In genomic region chr4:124659251-124660217, GRCm38 (mm10) we compare ENCODE assay signal across 9 mouse cellular contexts. TPM values are rescaled to one million over a fixed set of nuclear protein-coding genes. Genes with fewer than 3 reads are reported as not detected.
DNase-seq lines count a peak whose midpoint lies in the region; ATAC-seq lines count a peak whose summit lies in the region.
"Had no signal": no experiment of that assay in that cellular context is flagged by ENCODE, and none has a peak within 500 bp of the region (broad histone marks: within the 10 kb centered on the region; RNA-seq: fewer than 3 reads in every experiment).

No protein-coding gene starts in this region.

- no peaks in the 10 kb centered on the region for H3K9me3 ChIP-seq in lung, embryonic 15.5 days
- H3K9me3 ChIP-seq in forebrain, embryonic 13.5 days (replicated peaks) = no peaks in the 10 kb centered on the region
- H3K9me3 ChIP-seq in limb, embryonic 11.5 days (ENCODE audit: control insufficient read depth, low read length) = no peaks in the 10 kb centered on the region
- H3K9me3 ChIP-seq in stomach, embryonic 15.5 days = no peaks in the 10 kb centered on the region

- no peak for ATAC-seq in lung, embryonic 15.5 days (ENCODE audit: borderline replicate concordance, extremely low read depth, low FRiP score, low TSS enrichment)
- ATAC-seq in forebrain, embryonic 13.5 days = no peak
- no peak for ATAC-seq in limb, embryonic 11.5 days (ENCODE audit: insufficient number of reproducible peaks, low FRiP score, low TSS enrichment, low read depth)
- no peak for ATAC-seq in stomach, embryonic 15.5 days (ENCODE audit: insufficient read depth, low FRiP score, low read depth)
- ATAC-seq in monocyte, adult 5-6 weeks (replicated peaks; ENCODE audit: insufficient number of reproducible peaks, low FRiP score, low TSS enrichment, poor library complexity, severe bottlenecking) = no peak

- no peak overlapping the region for H3K27ac ChIP-seq in lung, embryonic 15.5 days
- no peak overlapping the region for H3K27ac ChIP-seq in forebrain, embryonic 13.5 days
- H3K27ac ChIP-seq in limb, embryonic 11.5 days (replicated peaks; ENCODE audit: low read depth, low read length) = no peak overlapping the region
- no peak overlapping the region for H3K27ac ChIP-seq in stomach, embryonic 15.5 days

- 3% methylated on average over 68 of the region's 68 CpGs for WGBS in lung, embryonic 15.5 days
- 1% methylated on average over 65 of the region's 68 CpGs for WGBS in forebrain, embryonic 13.5 days
- WGBS in limb, embryonic 11.5 days = under 1% methylated on average over 68 of the region's 68 CpGs
- 2% methylated on average over 67 of the region's 68 CpGs for WGBS in stomach, embryonic 15.5 days

- peaks cover 34% of the 10 kb centered on the region for H3K4me1 ChIP-seq in lung, embryonic 15.5 days
- peaks cover 71% of the 10 kb centered on the region for H3K4me1 ChIP-seq in forebrain, embryonic 13.5 days
- peaks cover 11% of the 10 kb centered on the region; the same call in 1 of the 2 replicates for H3K4me1 ChIP-seq in limb, embryonic 11.5 days (ENCODE audit: control insufficient read depth, insufficient read depth, low read length)
- peaks cover 30% of the 10 kb centered on the region for H3K4me1 ChIP-seq in stomach, embryonic 15.5 days

- H3K36me3 ChIP-seq in lung, embryonic 15.5 days = no peaks in the 10 kb centered on the region
- no peaks in the 10 kb centered on the region for H3K36me3 ChIP-seq in forebrain, embryonic 13.5 days (ENCODE audit: poor library complexity, severe bottlenecking)
- H3K36me3 ChIP-seq in limb, embryonic 11.5 days (ENCODE audit: control insufficient read depth, insufficient read depth, low read length) = no peaks in the 10 kb centered on the region
- H3K36me3 ChIP-seq in stomach, embryonic 15.5 days = no peaks in the 10 kb centered on the region

- H3K4me3 ChIP-seq in lung, embryonic 15.5 days = peak overlapping the region; percentile 60
- peak overlapping the region; percentile 61 for H3K4me3 ChIP-seq in forebrain, embryonic 13.5 days
- H3K4me3 ChIP-seq in limb, embryonic 11.5 days (ENCODE audit: low read depth, low read length) = no peak overlapping the region; the same call in 1 of the 2 replicates
- peak overlapping the region; percentile 18 for H3K4me3 ChIP-seq in stomach, embryonic 15.5 days (replicated peaks)

- H3K9ac ChIP-seq in lung, embryonic 15.5 days = no peak overlapping the region
- peak overlapping the region; percentile 72 for H3K9ac ChIP-seq in forebrain, embryonic 13.5 days
- H3K9ac ChIP-seq in limb, embryonic 11.5 days (ENCODE audit: low read length) = no peak overlapping the region
- H3K9ac ChIP-seq in stomach, embryonic 15.5 days = no peak overlapping the region

- peaks cover 100% of the 10 kb centered on the region for H3K27me3 ChIP-seq in lung, embryonic 15.5 days
- peaks cover 87% of the 10 kb centered on the region for H3K27me3 ChIP-seq in forebrain, embryonic 13.5 days
- peaks cover 79% of the 10 kb centered on the region for H3K27me3 ChIP-seq in limb, embryonic 11.5 days (ENCODE audit: control insufficient read depth, insufficient read depth, low read length)
- H3K27me3 ChIP-seq in stomach, embryonic 15.5 days (replicated peaks) = peaks cover 88% of the 10 kb centered on the region

- peak overlapping the region; percentile 97 for H3K4me2 ChIP-seq in lung, embryonic 15.5 days
- H3K4me2 ChIP-seq in forebrain, embryonic 13.5 days = peak overlapping the region; percentile 88
- peak overlapping the region; percentile 24; the same call in 1 of the 2 replicates for H3K4me2 ChIP-seq in limb, embryonic 11.5 days (ENCODE audit: low read depth, severe bottlenecking)
- H3K4me2 ChIP-seq in stomach, embryonic 15.5 days = peak overlapping the region; percentile 98

- DNase-seq in lung, adult 18-20 months = no peak
- peak; percentile 64 for DNase-seq in limb, embryonic 11.5 days (ENCODE audit: low spot score)
- no peak for DNase-seq in cerebellum, adult 11-12 months
- no peak for DNase-seq in thymus, postnatal 14 days

RNA-seq across cellular contexts. Expression of gene Pou3f1, which starts 2.9 kb away (rescaled TPM):
- 0.06 and 0.14 TPM in 2 replicates for polyA plus RNA-seq in lung, embryonic 15.5 days (2015; fragmentation: Nextera tagmentation; extraction: Ambion mirVana)
- 12.0 and 13.2 TPM in 2 replicates for polyA plus RNA-seq in forebrain, embryonic 13.5 days (2015; fragmentation: Nextera tagmentation; extraction: Ambion mirVana)
- 0.27 and 0.60 TPM in 2 replicates for polyA plus RNA-seq in limb, embryonic 11.5 days (2014; fragmentation: Nextera tagmentation; extraction: Ambion mirVana)
- polyA plus RNA-seq in stomach, embryonic 15.5 days (2015; fragmentation: Nextera tagmentation; extraction: Ambion mirVana) = 0.14 TPM in 2 replicates
- not detected in 3 replicates for total RNA-seq in monocyte, adult 5-6 weeks (2017)
- total RNA-seq: hematopoietic stem cell, adult 5-6 weeks had no signal

RNA-seq across cellular contexts. Expression of gene Utp11, which starts 33.9 kb away (rescaled TPM):
- 57.7 and 60.8 TPM in 2 replicates for polyA plus RNA-seq in lung, embryonic 15.5 days (2015; fragmentation: Nextera tagmentation; extraction: Ambion mirVana)
- 49.9 and 59.1 TPM in 2 replicates for polyA plus RNA-seq in forebrain, embryonic 13.5 days (2015; fragmentation: Nextera tagmentation; extraction: Ambion mirVana)
- 78.9 TPM in 2 replicates for polyA plus RNA-seq in limb, embryonic 11.5 days (2014; fragmentation: Nextera tagmentation; extraction: Ambion mirVana)
- polyA plus RNA-seq in stomach, embryonic 15.5 days (2015; fragmentation: Nextera tagmentation; extraction: Ambion mirVana) = 79.4 and 82.1 TPM in 2 replicates
- 28.4 to 46.7 TPM (median 36.0 TPM) in 3 replicates for total RNA-seq in monocyte, adult 5-6 weeks (2017)

RNA-seq across cellular contexts. Expression of gene Fhl3, which starts 41.0 kb away (rescaled TPM):
- polyA plus RNA-seq in lung, embryonic 15.5 days (2015; fragmentation: Nextera tagmentation; extraction: Ambion mirVana) = 5.3 and 9.3 TPM in 2 replicates
- 2.6 and 3.2 TPM in 2 replicates for polyA plus RNA-seq in forebrain, embryonic 13.5 days (2015; fragmentation: Nextera tagmentation; extraction: Ambion mirVana)
- polyA plus RNA-seq in limb, embryonic 11.5 days (2014; fragmentation: Nextera tagmentation; extraction: Ambion mirVana) = 11.5 and 11.6 TPM in 2 replicates
- polyA plus RNA-seq in stomach, embryonic 15.5 days (2015; fragmentation: Nextera tagmentation; extraction: Ambion mirVana) = 12.3 and 14.2 TPM in 2 replicates
- 0.76 to 5.1 TPM in 2 of 3 replicates, not detected in the other for total RNA-seq in monocyte, adult 5-6 weeks (2017)

RNA-seq across cellular contexts. Expression of gene 3100002H09Rik, which starts 48.9 kb away (rescaled TPM):
- polyA plus RNA-seq in lung, embryonic 15.5 days (2015; fragmentation: Nextera tagmentation; extraction: Ambion mirVana) = not detected in 2 replicates
- 0.84 and 1.0 TPM in 2 replicates for polyA plus RNA-seq in forebrain, embryonic 13.5 days (2015; fragmentation: Nextera tagmentation; extraction: Ambion mirVana)
- not detected in 2 replicates for polyA plus RNA-seq in limb, embryonic 11.5 days (2014; fragmentation: Nextera tagmentation; extraction: Ambion mirVana)
- not detected in 2 replicates for polyA plus RNA-seq in stomach, embryonic 15.5 days (2015; fragmentation: Nextera tagmentation; extraction: Ambion mirVana)
- not detected in 3 replicates for total RNA-seq in monocyte, adult 5-6 weeks (2017)
- total RNA-seq: hematopoietic stem cell, adult 5-6 weeks had no signal

RNA-seq across cellular contexts. Expression of gene Sf3a3, which starts 55.0 kb away (rescaled TPM):
- polyA plus RNA-seq in lung, embryonic 15.5 days (2015; fragmentation: Nextera tagmentation; extraction: Ambion mirVana) = 148 and 151 TPM in 2 replicates
- 169 and 177 TPM in 2 replicates for polyA plus RNA-seq in forebrain, embryonic 13.5 days (2015; fragmentation: Nextera tagmentation; extraction: Ambion mirVana)
- 250 and 252 TPM in 2 replicates for polyA plus RNA-seq in limb, embryonic 11.5 days (2014; fragmentation: Nextera tagmentation; extraction: Ambion mirVana)
- 133 and 140 TPM in 2 replicates for polyA plus RNA-seq in stomach, embryonic 15.5 days (2015; fragmentation: Nextera tagmentation; extraction: Ambion mirVana)
- total RNA-seq in monocyte, adult 5-6 weeks (2017) = 67.5 to 99.3 TPM (median 98.8 TPM) in 3 replicates

Comparison
In these comparisons a context has a peak if more than half of its experiments do, and no peak if none do; other contexts are left out.
1. H3K4me2 ChIP-seq: peak in every context shown above with its lines; median percentile 98 in stomach, embryonic 15.5 days; 97 in lung, embryonic 15.5 days; 88 in forebrain, embryonic 13.5 days; 24 in limb, embryonic 11.5 days.